Mouse (Mus musculus): ENCODE measurements around the gene Luc7l3. TPM values are rescaled to one million over a fixed set of nuclear protein-coding genes. Genes with fewer than 3 reads are reported as not detected.

The Luc7l3 gene
- 100 to 1,000 TPM; 127 to 142 TPM for total RNA-seq (2021)
- long read RNA-seq, full-length matches to known transcripts = 34 of 59 reads
- long read RNA-seq, partial matches to known transcripts = 9 of 59 reads
- long read RNA-seq, other reads (novel, unspliced or antisense) = 16 of 59 reads

GRCm38 (mm10) chr11:94321931-94322400, at the start of gene Luc7l3:
Gene Luc7l3 (minus strand): TSS chr11:94321988.
- peak; percentile 94 to 96 for DNase-seq (ENCODE audit: low spot score in 2 of 2)

- DNase-seq (ENCODE audit: low spot score in 2 of 2) = no peak
Measured at GRCm38 (mm10) chr11:94370809-94371208, 49.0 kb upstream of the Luc7l3 start.

GRCm38 (mm10) chr11:94369981-94370380, 48.2 kb upstream of the Luc7l3 start:
- DNase-seq (ENCODE audit: low spot score in 2 of 2) = no peak

- no peak for DNase-seq (ENCODE audit: low spot score in 2 of 2)
Measured at GRCm38 (mm10) chr11:94365340-94365739, 43.6 kb upstream of the Luc7l3 start.

- no peak for DNase-seq (ENCODE audit: low spot score in 2 of 2)
Measured at GRCm38 (mm10) chr11:94363690-94364089, 41.9 kb upstream of the Luc7l3 start.

GRCm38 (mm10) chr11:94362101-94362500, 40.3 kb upstream of the Luc7l3 start:
- no peak for DNase-seq (ENCODE audit: low spot score in 2 of 2)

GRCm38 (mm10) chr11:94361166-94361870, 39.5 kb upstream of the Luc7l3 start:
- no peak for DNase-seq (ENCODE audit: low spot score in 2 of 2)

GRCm38 (mm10) chr11:94359168-94359567, 37.4 kb upstream of the Luc7l3 start:
- DNase-seq (ENCODE audit: low spot score in 2 of 2) = no peak

GRCm38 (mm10) chr11:94355521-94356217, 33.9 kb upstream of the Luc7l3 start:
- DNase-seq (ENCODE audit: low spot score in 2 of 2) = no peak

- DNase-seq (ENCODE audit: low spot score in 2 of 2) = no peak
Measured at GRCm38 (mm10) chr11:94351094-94351493, 29.3 kb upstream of the Luc7l3 start.

- DNase-seq (ENCODE audit: low spot score in 2 of 2) = no peak
Measured at GRCm38 (mm10) chr11:94350337-94350736, 28.5 kb upstream of the Luc7l3 start.

- no peak for DNase-seq (ENCODE audit: low spot score in 2 of 2)
Measured at GRCm38 (mm10) chr11:94349839-94350238, 28.1 kb upstream of the Luc7l3 start.

- DNase-seq (ENCODE audit: low spot score in 2 of 2) = no peak
Measured at GRCm38 (mm10) chr11:94347063-94347575, 25.3 kb upstream of the Luc7l3 start.

- DNase-seq (ENCODE audit: low spot score in 2 of 2) = no peak
Measured at GRCm38 (mm10) chr11:94346611-94347010, 24.8 kb upstream of the Luc7l3 start.

- DNase-seq (ENCODE audit: low spot score in 2 of 2) = no peak
Measured at GRCm38 (mm10) chr11:94345926-94346325, 24.1 kb upstream of the Luc7l3 start.

- DNase-seq (ENCODE audit: low spot score in 2 of 2) = no peak
Measured at GRCm38 (mm10) chr11:94344470-94344869, 22.7 kb upstream of the Luc7l3 start.

- no peak for DNase-seq (ENCODE audit: low spot score in 2 of 2)
Measured at GRCm38 (mm10) chr11:94343955-94344358, 22.2 kb upstream of the Luc7l3 start.

- no peak for DNase-seq (ENCODE audit: low spot score in 2 of 2)
Measured at GRCm38 (mm10) chr11:94342114-94342905, 20.5 kb upstream of the Luc7l3 start.

- DNase-seq (ENCODE audit: low spot score in 2 of 2) = no peak
Measured at GRCm38 (mm10) chr11:94340948-94341933, 19.5 kb upstream of the Luc7l3 start.

Data from layer of hippocampus, postnatal 10 days (tissue).